Mouse (Mus musculus): ENCODE data around the gene Srebf1.

Gene Srebf1

GRCm38 (mm10) chr11:60178005-60178404 is 44.4 kb downstream of the Srebf1 start:
- DNase-seq (ENCODE audit: low read depth) = no peak

GRCm38 (mm10) chr11:60176975-60177657 is 45.3 kb downstream of the Srebf1 start:
- DNase-seq (ENCODE audit: low read depth) = no peak

GRCm38 (mm10) chr11:60176182-60176974 is 46.0 kb downstream of the Srebf1 start:
- no peak for DNase-seq (ENCODE audit: low read depth)

- DNase-seq (ENCODE audit: low read depth) = no peak
Observed at GRCm38 (mm10) chr11:60175371-60176181, 46.8 kb downstream of the Srebf1 start.

- no peak for DNase-seq (ENCODE audit: low read depth)
Observed at GRCm38 (mm10) chr11:60173606-60174184, 48.7 kb downstream of the Srebf1 start.

GRCm38 (mm10) chr11:60172074-60172473 is 50.3 kb downstream of the Srebf1 start:
- no peak for DNase-seq (ENCODE audit: low read depth)

- DNase-seq (ENCODE audit: low read depth) = no peak
Observed at GRCm38 (mm10) chr11:60168780-60169179, 53.6 kb downstream of the Srebf1 start.

- no peak for DNase-seq (ENCODE audit: low read depth)
Observed at GRCm38 (mm10) chr11:60165076-60165475, 57.3 kb downstream of the Srebf1 start.

- DNase-seq (ENCODE audit: low read depth) = no peak
Observed at GRCm38 (mm10) chr11:60164450-60164849, 57.9 kb downstream of the Srebf1 start.

GRCm38 (mm10) chr11:60163362-60163761 is 59.0 kb downstream of the Srebf1 start:
- no peak for DNase-seq (ENCODE audit: low read depth)

GRCm38 (mm10) chr11:60162547-60162946 is 59.8 kb downstream of the Srebf1 start:
- no peak for DNase-seq (ENCODE audit: low read depth)

GRCm38 (mm10) chr11:60161146-60161874 is 61.1 kb downstream of the Srebf1 start:
- no peak for DNase-seq (ENCODE audit: low read depth)

GRCm38 (mm10) chr11:60160454-60161114 is 61.8 kb downstream of the Srebf1 start:
- no peak for DNase-seq (ENCODE audit: low read depth)

GRCm38 (mm10) chr11:60159955-60160354 is 62.4 kb downstream of the Srebf1 start:
- peak; percentile 13 for DNase-seq (ENCODE audit: low read depth)

GRCm38 (mm10) chr11:60158271-60158670 is 64.1 kb downstream of the Srebf1 start:
- DNase-seq (ENCODE audit: low read depth) = no peak

- no peak for DNase-seq (ENCODE audit: low read depth)
Observed at GRCm38 (mm10) chr11:60155690-60156089, 66.7 kb downstream of the Srebf1 start.

GRCm38 (mm10) chr11:60153936-60154335 is 68.4 kb downstream of the Srebf1 start:
- DNase-seq (ENCODE audit: low read depth) = no peak

- no peak for DNase-seq (ENCODE audit: low read depth)
Observed at GRCm38 (mm10) chr11:60152339-60152738, 70.0 kb downstream of the Srebf1 start.

GRCm38 (mm10) chr11:60150677-60151076 is 71.7 kb downstream of the Srebf1 start:
- no peak for DNase-seq (ENCODE audit: low read depth)

Data from c-Kit-positive CD71-negative TER-119-negative erythroid progenitor cells, embryonic 14.5 days (primary cell).